Comparison of ENCODE assay signal across 9 mouse cellular contexts in genomic region chr3:97867221-97868023, GRCm38 (mm10). TPM values are rescaled to one million over a fixed set of nuclear protein-coding genes. Genes with fewer than 3 reads are reported as not detected.
DNase-seq lines count a peak whose midpoint lies in the region; ATAC-seq and TF ChIP-seq lines count a peak whose summit lies in the region.
"Had no signal": no experiment of that assay in that cellular context is flagged by ENCODE, and none has a peak within 500 bp of the region (broad histone marks: within the 10 kb centered on the region; RNA-seq: fewer than 3 reads in every experiment).

No protein-coding gene starts in this region.

- peak overlapping the region; percentile 52 for H3K4me3 ChIP-seq in lung, adult 2 months (replicated peaks; ENCODE audit: extremely low read depth, low read depth, low read length)
- peak overlapping the region; percentile 47 for H3K4me3 ChIP-seq in kidney, embryonic 15.5 days (replicated peaks)
- H3K4me3 ChIP-seq in midbrain, embryonic 10.5 days, result peak overlapping the region; percentile 59
- H3K4me3 ChIP-seq in stomach, postnatal 0 days (ENCODE audit: low read depth, low read length), result peak overlapping the region; percentile 49

- no peak for TF ChIP-seq POLR2A in lung, adult 2 months (IDR thresholded peaks at IDR 0.05; ENCODE audit: borderline replicate concordance, extremely low read depth, low read depth, low read length)

- no peak for TF ChIP-seq CTCF in lung, adult 2 months (IDR thresholded peaks at IDR 0.05; ENCODE audit: insufficient read depth, low read length)
- TF ChIP-seq CTCF in stomach, postnatal 0 days (IDR thresholded peaks at IDR 0.05; ENCODE audit: low read depth), result peak; percentile 6; the same call in 1 of the 2 replicates

- peak overlapping the region; percentile 19; the same call in 1 of the 2 replicates for H3K9ac ChIP-seq in kidney, embryonic 15.5 days
- peak overlapping the region; percentile 59; the same call in 1 of the 2 replicates for H3K9ac ChIP-seq in stomach, postnatal 0 days (ENCODE audit: low read length)

- no peak overlapping the region for H3K27ac ChIP-seq in kidney, embryonic 15.5 days
- no peak overlapping the region for H3K27ac ChIP-seq in midbrain, embryonic 10.5 days (replicated peaks)
- H3K27ac ChIP-seq in stomach, postnatal 0 days (replicated peaks), result 0 out of 2 replicates have a peak overlapping the region, but pooled peaks have one; percentile 36
- H3K27ac ChIP-seq: macrophage had no signal

- peaks cover 50% of the 10 kb centered on the region for H3K27me3 ChIP-seq in kidney, embryonic 15.5 days
- H3K27me3 ChIP-seq in midbrain, embryonic 10.5 days (ENCODE audit: low read depth, poor library complexity, severe bottlenecking), result peaks cover 50% of the 10 kb centered on the region
- no peaks in the 10 kb centered on the region for H3K27me3 ChIP-seq in stomach, postnatal 0 days (ENCODE audit: control insufficient read depth, insufficient read depth, low read length)

- no peaks in the 10 kb centered on the region for H3K4me1 ChIP-seq in lung, adult 2 months (ENCODE audit: control insufficient read depth, insufficient read depth, low read length)
- peaks cover 15% of the 10 kb centered on the region for H3K4me1 ChIP-seq in kidney, embryonic 15.5 days
- H3K4me1 ChIP-seq in midbrain, embryonic 10.5 days, result peaks cover 15% of the 10 kb centered on the region
- H3K4me1 ChIP-seq in stomach, postnatal 0 days (replicated peaks; ENCODE audit: control insufficient read depth, insufficient read depth), result no peaks in the 10 kb centered on the region

- peak overlapping the region; percentile 89 for H3K4me2 ChIP-seq in kidney, embryonic 15.5 days
- H3K4me2 ChIP-seq in stomach, postnatal 0 days (replicated peaks; ENCODE audit: low read depth), result peak overlapping the region; percentile 85

- ATAC-seq in common myeloid progenitor, adult 5-6 weeks (replicated peaks; ENCODE audit: low read depth, poor library complexity, severe bottlenecking), result peak; percentile 46
- peak; percentile 38; the same call in 1 of the 2 replicates for ATAC-seq in kidney, embryonic 15.5 days (replicated peaks; ENCODE audit: low FRiP score)
- no peak; the same call in none of the 2 replicates for ATAC-seq in stomach, postnatal 0 days (ENCODE audit: low FRiP score, low TSS enrichment)

- DNase-seq in lung, adult 2 months, result peak; percentile 7
- DNase-seq in lung, postnatal 25 days (ENCODE audit: low spot score), result no peak
- DNase-seq in heart, adult 8-10 months (ENCODE audit: low spot score), result peak; percentile 15
- DNase-seq in midbrain, embryonic 10.5 days (ENCODE audit: low spot score), result peak; percentile 32
- DNase-seq in stomach, postnatal 0 days (ENCODE audit: low spot score), result peak; percentile 17
- no peak for DNase-seq in thymus, postnatal 25 days

- 4% methylated on average over 28 of the region's 28 CpGs for WGBS in lung, adult 2 months
- WGBS in kidney, embryonic 15.5 days, result 1% methylated on average over 28 of the region's 28 CpGs
- 3% methylated on average over 28 of the region's 28 CpGs for WGBS in midbrain, embryonic 10.5 days
- WGBS in stomach, postnatal 0 days, result 4% methylated on average over 28 of the region's 28 CpGs

- no peak for TF ChIP-seq EP300 in stomach, postnatal 0 days (optimal IDR thresholded peaks at IDR 0.05)

- H3K9me3 ChIP-seq in kidney, embryonic 15.5 days (replicated peaks), result no peaks in the 10 kb centered on the region
- no peaks in the 10 kb centered on the region for H3K9me3 ChIP-seq in midbrain, embryonic 10.5 days (replicated peaks)
- H3K9me3 ChIP-seq in stomach, postnatal 0 days (ENCODE audit: control insufficient read depth, low read length), result no peaks in the 10 kb centered on the region

- no peaks in the 10 kb centered on the region for H3K36me3 ChIP-seq in kidney, embryonic 15.5 days
- no peaks in the 10 kb centered on the region for H3K36me3 ChIP-seq in midbrain, embryonic 10.5 days
- no peaks in the 10 kb centered on the region for H3K36me3 ChIP-seq in stomach, postnatal 0 days (ENCODE audit: control insufficient read depth, insufficient read depth, low read length)

RNA-seq across cellular contexts. Expression of gene Pde4dip, which starts 21.1 kb away (rescaled TPM):
- 26.8 and 68.2 TPM in 2 replicates for polyA plus RNA-seq in lung, adult 2 months (2012; rRNA removed)
- total RNA-seq in common myeloid progenitor, adult 5-6 weeks (2017), result 5.6 and 6.1 TPM in 2 replicates
- 1,000 to 10,000 TPM; 1,836 to 2,320 (median 2,004) TPM for total RNA-seq in heart, adult 8-10 months (2022)
- 23.2 and 23.5 TPM in 2 replicates for polyA plus RNA-seq in kidney, embryonic 15.5 days (2015; fragmentation: Nextera tagmentation; extraction: Ambion mirVana)
- polyA plus RNA-seq in midbrain, embryonic 10.5 days (2016; fragmentation: Nextera tagmentation; extraction: Ambion mirVana), result 18.5 and 22.8 TPM in 2 replicates
- polyA plus RNA-seq in stomach, postnatal 0 days (2015; fragmentation: Nextera tagmentation; extraction: Ambion mirVana), result 9.3 and 9.9 TPM in 2 replicates

RNA-seq across cellular contexts. Expression of gene Sec22b, which starts 33.6 kb away (rescaled TPM):
- 25.9 TPM in 2 replicates for polyA plus RNA-seq in lung, adult 2 months (2012; rRNA removed)
- total RNA-seq in common myeloid progenitor, adult 5-6 weeks (2017), result 40.5 and 56.4 TPM in 2 replicates
- 10 to 100 TPM; 43.2 to 56.8 (median 53.3) TPM for total RNA-seq in heart, adult 8-10 months (2022)
- 130 TPM in 2 replicates for polyA plus RNA-seq in kidney, embryonic 15.5 days (2015; fragmentation: Nextera tagmentation; extraction: Ambion mirVana)
- 111 and 116 TPM in 2 replicates for polyA plus RNA-seq in midbrain, embryonic 10.5 days (2016; fragmentation: Nextera tagmentation; extraction: Ambion mirVana)
- polyA plus RNA-seq in stomach, postnatal 0 days (2015; fragmentation: Nextera tagmentation; extraction: Ambion mirVana), result 88.6 and 90.6 TPM in 2 replicates

Comparison
In these comparisons a context has a peak if more than half of its experiments do, and no peak if none do; other contexts are left out.
1. DNase-seq: peak in lung, adult 2 months (single experiment), heart, adult 8-10 months (single experiment), midbrain, embryonic 10.5 days (single experiment) and stomach, postnatal 0 days (single experiment); none in lung, postnatal 25 days (single experiment) and thymus, postnatal 25 days (single experiment).
2. Peak in every context shown above with its lines, with median percentiles within 50 percentile points of each other: H3K4me3 ChIP-seq.